Mouse (Mus musculus): ENCODE data around the gene Tk1.

Gene Tk1

DNA sequence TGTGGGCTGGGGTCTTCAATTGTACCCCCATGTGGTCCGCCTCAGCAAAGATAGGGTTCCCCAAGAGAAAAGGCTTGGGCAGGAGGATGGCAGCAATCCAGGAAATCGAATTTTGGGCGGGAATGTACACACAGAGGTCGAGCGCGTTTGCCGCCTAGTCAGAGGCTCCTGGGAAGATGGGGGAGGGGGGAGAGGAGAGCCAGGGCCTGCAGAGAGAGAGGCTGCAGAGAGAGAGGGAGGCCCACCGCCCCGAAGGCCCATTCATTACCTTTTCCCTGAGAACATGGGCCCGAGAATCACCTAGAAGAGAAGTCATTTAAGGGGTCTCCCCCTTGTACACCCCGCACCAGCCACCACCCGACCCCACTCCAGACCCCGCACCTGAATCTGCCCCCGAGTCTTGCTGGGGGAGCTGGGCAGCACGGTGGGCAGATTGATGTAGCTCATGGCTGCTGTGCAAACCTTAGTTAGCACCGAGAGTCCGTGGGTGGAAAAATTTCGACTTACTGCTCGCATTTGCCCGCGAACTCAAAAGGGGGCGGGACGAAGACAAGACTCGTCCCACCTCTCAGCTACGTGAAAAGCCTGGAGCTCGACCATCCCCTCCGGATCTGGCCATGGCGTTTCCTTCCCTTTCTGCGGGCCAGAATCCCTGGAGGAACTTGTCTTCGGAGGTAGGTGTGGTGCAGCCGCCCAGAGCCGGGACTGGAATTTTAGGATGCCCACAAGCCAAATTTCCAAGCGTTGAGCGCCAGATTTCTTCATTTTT lies at the start of gene Tk1, which contains the start of gene Afmid:
TSS of gene Tk1 (minus strand) at position 760 of the 769 bp plus-strand sequence.
TSS of gene Afmid (plus strand) at position 592 of the 769 bp plus-strand sequence.
- no peak for DNase-seq (ENCODE audit: low read depth in 1 of 2, low spot score in 2 of 2)

DNA sequence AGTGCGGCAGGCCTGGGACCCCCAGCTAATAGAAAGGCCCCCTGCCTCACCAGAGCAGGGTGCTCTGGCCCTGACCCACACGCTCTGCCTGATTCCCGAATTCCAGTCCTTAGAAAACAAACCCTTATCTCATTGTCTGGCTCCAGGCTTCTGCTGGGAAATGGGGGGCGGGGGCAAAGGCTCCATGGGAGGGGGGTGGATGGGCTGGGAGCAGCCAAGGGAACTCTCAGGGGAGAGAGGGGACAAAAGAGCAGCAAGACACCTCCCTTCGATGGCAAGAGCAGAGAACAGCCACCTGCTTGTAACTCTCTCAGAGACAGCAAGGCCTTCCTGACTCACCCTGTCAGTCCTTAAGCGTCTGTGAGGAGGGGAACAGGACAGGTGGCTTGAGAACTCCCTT lies 49.8 kb upstream of the Tk1 start:
- DNase-seq (ENCODE audit: low read depth in 1 of 2, low spot score in 2 of 2): no peak

DNA sequence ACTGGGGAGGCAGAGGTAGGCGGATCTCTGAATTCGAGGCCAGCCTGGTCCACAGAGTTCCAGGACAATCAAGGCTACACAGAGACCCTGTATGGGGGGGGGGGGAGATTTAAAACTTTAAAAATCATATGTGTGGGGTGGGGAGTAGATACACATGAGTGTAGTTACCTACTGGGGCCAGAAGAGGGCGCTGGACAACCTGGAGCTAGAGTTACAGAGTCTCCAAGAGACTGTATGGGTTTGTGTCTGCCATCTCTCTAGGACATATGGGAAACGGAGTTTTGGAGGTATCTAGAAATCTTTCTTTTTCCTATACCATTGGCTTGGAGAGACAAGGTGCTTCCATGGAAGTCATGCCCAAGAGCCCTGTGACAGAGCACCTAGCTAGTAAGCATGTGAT lies 48.5 kb upstream of the Tk1 start:
- DNase-seq (ENCODE audit: low read depth in 1 of 2, low spot score in 2 of 2): no peak

- peak in 1 of 2 experiments; percentile 36 for DNase-seq (ENCODE audit: low read depth in 1 of 2, low spot score in 2 of 2)
Observed at GRCm38 (mm10) chr11:117872861-117873608, 47.1 kb upstream of the Tk1 start, which contains the start of gene Tha1. Gene Tha1, minus strand, starts transcription at chr11:117873481.

GRCm38 (mm10) chr11:117871911-117872584 lies 46.2 kb upstream of the Tk1 start:
- DNase-seq (ENCODE audit: low read depth in 1 of 2, low spot score in 2 of 2): no peak

- no peak for DNase-seq (ENCODE audit: low read depth in 1 of 2, low spot score in 2 of 2)
Observed at GRCm38 (mm10) chr11:117871376-117871775, 45.5 kb upstream of the Tk1 start.

DNA sequence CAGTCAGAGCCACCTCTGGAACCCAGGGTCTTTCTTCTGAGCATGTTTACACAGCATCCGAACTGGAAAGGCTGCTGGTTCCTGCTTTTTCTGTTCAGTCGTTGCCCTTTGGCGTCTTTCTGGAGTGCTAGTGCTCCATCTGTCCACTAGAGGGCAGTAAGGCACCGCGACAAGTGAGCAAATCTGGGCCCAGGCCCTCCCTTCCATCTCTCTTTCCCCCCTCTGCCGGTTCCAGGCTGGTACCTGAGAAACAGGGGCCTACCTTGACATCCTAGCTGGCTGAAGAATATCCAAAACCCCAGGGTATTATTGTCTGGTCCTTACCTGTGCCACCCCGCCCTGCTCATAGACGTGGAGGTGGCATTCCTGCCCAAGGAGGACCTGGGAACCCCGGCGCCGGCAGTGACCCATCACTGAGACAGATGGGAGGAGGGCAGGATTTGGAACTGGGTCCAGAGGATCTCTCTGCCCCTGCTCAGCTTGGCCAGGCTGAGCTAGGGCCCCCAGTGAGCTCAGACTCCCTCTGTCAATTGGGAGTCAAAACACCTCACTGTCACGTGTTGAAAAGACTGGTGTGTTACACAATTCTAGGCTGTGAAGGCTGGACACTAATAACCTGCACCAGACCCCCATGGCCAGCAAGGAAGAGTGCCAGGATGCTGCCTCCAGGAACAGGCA lies 44.9 kb upstream of the Tk1 start:
- DNase-seq (ENCODE audit: low read depth in 1 of 2, low spot score in 2 of 2): peak; percentile 27 to 64

DNA sequence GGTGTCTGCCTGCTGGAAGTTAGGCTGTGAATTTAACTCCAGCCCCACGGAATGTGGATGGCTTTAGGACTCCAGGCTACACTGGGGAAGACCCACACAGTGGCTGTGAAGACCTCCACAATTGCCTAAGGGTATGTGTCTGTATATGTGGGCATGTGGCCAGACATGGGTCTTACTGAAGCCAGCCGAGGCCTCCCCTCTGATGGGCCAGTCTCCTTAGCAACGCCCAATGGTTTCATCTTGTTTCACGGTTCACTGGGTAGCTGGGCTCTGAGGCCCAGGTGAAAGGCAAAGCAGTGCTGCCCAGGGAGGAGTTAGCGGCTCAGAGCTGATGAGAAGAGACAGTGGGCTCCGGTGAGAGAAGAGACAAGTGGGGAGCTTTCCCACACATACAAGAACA lies 40.1 kb upstream of the Tk1 start:
- DNase-seq (ENCODE audit: low read depth in 1 of 2, low spot score in 2 of 2): no peak

GRCm38 (mm10) chr11:117864805-117865204 lies 38.9 kb upstream of the Tk1 start:
- DNase-seq (ENCODE audit: low read depth in 1 of 2, low spot score in 2 of 2): no peak

GRCm38 (mm10) chr11:117863174-117863856 lies 37.4 kb upstream of the Tk1 start:
- DNase-seq (ENCODE audit: low read depth in 1 of 2, low spot score in 2 of 2): no peak

DNA sequence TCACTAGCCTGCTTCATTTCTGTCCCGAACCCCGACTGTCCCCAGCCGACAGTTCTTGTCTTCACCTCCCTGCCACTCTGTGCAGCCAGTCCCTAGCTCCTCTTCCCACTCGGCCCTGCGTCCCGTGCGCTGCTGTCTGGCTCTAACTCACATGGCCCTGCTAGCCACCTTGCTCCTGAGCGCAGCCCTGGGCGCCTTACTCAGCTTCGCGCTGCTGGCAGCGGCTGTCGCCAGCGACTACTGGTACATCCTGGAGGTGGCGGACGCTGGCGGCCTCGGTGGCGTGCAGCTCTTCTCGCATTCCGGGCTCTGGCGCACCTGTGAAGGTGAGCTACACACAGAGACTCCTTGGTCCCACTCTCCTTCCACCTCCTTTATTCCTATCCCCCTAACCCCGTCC lies 34.7 kb upstream of the Tk1 start, which contains the start of gene Tmem235:
TSS of gene Tmem235 (plus strand) at position 152 of the 400 bp plus-strand sequence.
- no peak for DNase-seq (ENCODE audit: low read depth in 1 of 2, low spot score in 2 of 2)

DNA sequence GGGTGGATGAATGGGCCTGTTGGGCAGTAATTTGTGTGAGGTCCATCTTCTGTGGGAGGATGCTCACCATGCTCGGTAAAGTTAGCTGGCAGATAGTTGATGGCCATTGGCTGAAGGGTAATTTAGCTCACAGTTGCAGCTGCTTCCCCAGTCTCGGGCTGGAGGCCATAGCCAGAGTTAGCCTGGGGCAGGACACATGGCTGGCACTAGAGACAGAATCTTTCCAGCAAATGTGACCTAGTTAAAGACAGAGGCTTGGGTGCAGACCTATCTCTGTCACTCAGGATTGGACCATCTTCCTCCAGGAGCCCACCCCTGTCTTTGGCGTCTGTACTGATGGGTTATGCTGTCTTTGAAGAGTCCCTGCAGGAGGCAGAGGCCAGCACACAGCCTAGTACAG lies 32.5 kb upstream of the Tk1 start:
- DNase-seq (ENCODE audit: low read depth in 1 of 2, low spot score in 2 of 2): no peak

DNA sequence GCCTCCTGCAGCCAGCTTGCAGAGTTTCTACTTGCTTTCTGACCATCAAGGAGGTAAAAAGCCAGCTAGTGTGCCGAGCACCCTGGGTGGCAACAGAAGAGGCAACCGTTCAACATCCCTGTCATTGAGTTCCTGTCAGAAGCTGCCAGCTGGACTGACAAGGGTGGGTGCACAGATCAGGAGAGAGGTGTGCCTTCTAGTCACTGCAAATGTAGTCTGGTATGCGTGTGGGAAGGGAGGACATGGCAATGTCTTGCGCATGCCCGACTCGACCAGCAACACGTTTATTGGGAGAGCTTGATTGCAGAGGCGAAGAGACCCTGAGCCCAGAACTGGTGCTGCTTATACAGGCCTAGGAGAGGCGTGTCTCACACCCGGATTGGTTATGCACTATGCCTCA lies 31.6 kb upstream of the Tk1 start:
- no peak for DNase-seq (ENCODE audit: low read depth in 1 of 2, low spot score in 2 of 2)

GRCm38 (mm10) chr11:117855975-117856374 lies 30.1 kb upstream of the Tk1 start:
- DNase-seq (ENCODE audit: low read depth in 1 of 2, low spot score in 2 of 2): no peak

DNA sequence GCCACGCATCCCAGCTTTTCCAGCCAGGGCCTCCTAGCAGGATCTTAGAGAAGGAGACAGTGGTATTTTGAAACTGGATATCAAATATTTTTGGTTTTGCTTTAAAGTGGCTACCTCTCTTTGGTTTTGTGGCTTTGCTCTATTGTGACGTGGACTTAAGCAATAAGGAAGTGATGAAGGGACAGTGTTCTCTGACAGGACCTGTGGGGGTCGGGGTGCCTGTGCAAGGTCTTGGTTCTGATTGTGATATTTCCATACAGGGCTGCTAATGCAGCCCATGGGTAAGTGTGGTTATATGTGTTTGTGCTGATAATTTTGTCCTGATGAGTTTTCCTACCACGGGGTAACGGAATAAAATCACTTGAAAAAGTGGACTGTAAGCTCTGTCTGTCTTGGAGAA lies 29.5 kb upstream of the Tk1 start:
- DNase-seq (ENCODE audit: low read depth in 1 of 2, low spot score in 2 of 2): no peak

GRCm38 (mm10) chr11:117854241-117854640 lies 28.3 kb upstream of the Tk1 start:
- DNase-seq (ENCODE audit: low read depth in 1 of 2, low spot score in 2 of 2): no peak

DNA sequence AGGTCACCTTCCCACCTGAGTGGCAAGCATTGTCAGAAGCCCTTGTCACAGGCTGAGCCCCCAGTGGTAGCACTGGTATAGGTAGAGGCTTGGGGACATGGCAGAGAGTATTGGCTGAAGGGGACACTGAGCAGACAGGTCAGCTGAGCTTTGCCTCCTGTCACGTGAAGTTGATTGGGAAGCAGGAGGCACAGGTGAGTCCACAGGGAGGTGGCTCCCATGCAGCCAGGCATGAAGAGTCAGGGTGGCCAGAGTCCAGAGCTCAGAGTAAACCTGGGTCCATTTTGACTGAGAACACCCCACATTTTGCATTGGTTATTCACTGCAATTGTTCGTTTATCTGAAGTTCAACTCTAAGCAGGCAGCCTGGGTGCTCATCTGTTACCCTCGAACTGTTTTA lies 27.0 kb upstream of the Tk1 start:
- no peak for DNase-seq (ENCODE audit: low read depth in 1 of 2, low spot score in 2 of 2)

- peak; percentile 83 to 93 for DNase-seq (ENCODE audit: low read depth in 1 of 2, low spot score in 2 of 2)
Observed at GRCm38 (mm10) chr11:117848985-117849671, 23.2 kb upstream of the Tk1 start, which contains the start of gene Birc5. Gene Birc5, plus strand, starts transcription at chr11:117849251.

DNA sequence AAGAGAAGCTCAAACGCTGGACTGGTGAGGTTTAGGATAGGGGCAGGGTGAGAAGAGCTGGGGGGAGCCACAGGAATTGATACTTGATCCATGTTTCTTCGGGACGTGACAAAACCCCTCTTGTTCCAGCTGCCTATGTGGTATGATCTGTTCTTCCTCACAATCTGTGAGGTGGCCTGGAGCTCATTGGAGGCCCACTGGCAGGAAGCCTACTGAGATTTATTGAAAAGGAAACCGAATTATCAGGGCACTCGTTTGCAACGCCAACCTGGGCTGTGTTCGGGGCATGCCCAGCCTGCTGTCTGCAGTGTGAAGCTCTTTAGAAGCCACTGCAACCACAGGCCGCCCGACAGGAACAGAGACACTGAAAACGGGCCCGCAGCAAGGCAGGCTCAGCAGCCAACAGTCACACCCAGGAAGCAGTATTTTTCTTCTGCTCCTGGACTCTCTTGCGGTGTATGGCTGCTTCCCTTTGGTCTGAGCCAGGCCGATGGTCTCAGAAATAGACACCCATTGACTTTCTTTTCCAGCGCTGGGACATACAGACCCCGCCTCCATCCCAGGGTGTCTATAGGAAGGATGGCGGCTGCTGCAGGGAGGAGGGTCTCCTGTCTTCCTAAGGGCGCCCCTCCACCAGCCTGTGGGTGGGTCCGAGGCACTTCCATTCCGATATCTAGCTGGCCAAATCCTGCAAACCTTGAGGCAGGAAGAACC lies 22.5 kb upstream of the Tk1 start:
- DNase-seq (ENCODE audit: low read depth in 1 of 2, low spot score in 2 of 2): no peak
